Mouse (Mus musculus) hindbrain, embryonic 11.5 days (tissue): ENCODE measurements around the gene Cpa4. TPM values are rescaled to one million over a fixed set of nuclear protein-coding genes. Genes with fewer than 3 reads are reported as not detected.

Source experiments
- ATAC-seq: fragments of 200-750 bp; cut with Nextera tagmentation; 2 replicates; pipeline ENCODE4 v1.8.0; 2017; ENCODE audit warnings: mild to moderate bottlenecking, moderate TSS enrichment, moderate library complexity; ENCODE audit not compliant: low FRiP score
- DNase-seq: peaks from one replicate; pipeline ENCODE4 v3.0.0-alpha.2; 2015; ENCODE audit warnings: low spot score
- H3K27ac ChIP-seq: fragments of 300-500 bp; sonication (generic); 2 replicates; pipeline ENCODE4 v1.5.1; 2014; ENCODE audit warnings: mild to moderate bottlenecking, low read depth, low read length
- H3K27me3 ChIP-seq: fragments of 300-500 bp; sonication (generic); 2 replicates; pipeline ENCODE4 v1.6.1; 2014; ENCODE audit warnings: mild to moderate bottlenecking, low read length, moderate library complexity, mixed read lengths; ENCODE audit not compliant: control insufficient read depth, insufficient read depth
- H3K36me3 ChIP-seq: fragments of 300-500 bp; sonication (generic); 2 replicates; pipeline ENCODE4 v1.6.1; 2014; ENCODE audit warnings: mild to moderate bottlenecking, low read length, moderate library complexity, mixed read lengths; ENCODE audit not compliant: control insufficient read depth, insufficient read depth
- H3K4me1 ChIP-seq: fragments of 300-500 bp; sonication (generic); replicated peaks from 2 replicates; pipeline ENCODE4 v1.6.1; 2014; ENCODE audit warnings: low read length, mixed read lengths; ENCODE audit not compliant: control insufficient read depth, insufficient read depth
- H3K4me2 ChIP-seq: fragments of 300-500 bp; sonication (generic); replicated peaks from 2 replicates; pipeline ENCODE4 v1.6.1; 2014; ENCODE audit warnings: mild to moderate bottlenecking, low read depth, low read length
- H3K4me3 ChIP-seq: fragments of 300-500 bp; sonication (generic); 2 replicates; pipeline ENCODE4 v1.5.1; 2014; ENCODE audit warnings: low read depth, low read length
- H3K9ac ChIP-seq: fragments of 300-500 bp; sonication (generic); 2 replicates; pipeline ENCODE4 v1.6.1; 2014; ENCODE audit warnings: low read depth, low read length
- H3K9me3 ChIP-seq: fragments of 300-500 bp; sonication (generic); 2 replicates; pipeline ENCODE4 v1.6.1; 2016; ENCODE audit warnings: low read length; ENCODE audit not compliant: control insufficient read depth
- WGBS: fragments of 180-500 bp; shearing (Covaris S2); extraction: QIAGEN DNeasy Blood & Tissue Kit; methylation state at CpG from one replicate; pipeline ENCODE4 v1.1.7; 2014; 5-methylcytosine and 5-hydroxymethylcytosine counted together
- polyA plus RNA-seq: library from polyadenylated mRNA; unstranded; fragments of >200 nt; fragmentation: Nextera tagmentation; extraction: Ambion mirVana; gene quantifications from 2 replicates; pipeline ENCODE4 v1.2.1, GENCODE M21; 2014

The Cpa4 gene
- polyA plus RNA-seq, 1 experiment from 2014 or later: 3.9 TPM

DNA sequence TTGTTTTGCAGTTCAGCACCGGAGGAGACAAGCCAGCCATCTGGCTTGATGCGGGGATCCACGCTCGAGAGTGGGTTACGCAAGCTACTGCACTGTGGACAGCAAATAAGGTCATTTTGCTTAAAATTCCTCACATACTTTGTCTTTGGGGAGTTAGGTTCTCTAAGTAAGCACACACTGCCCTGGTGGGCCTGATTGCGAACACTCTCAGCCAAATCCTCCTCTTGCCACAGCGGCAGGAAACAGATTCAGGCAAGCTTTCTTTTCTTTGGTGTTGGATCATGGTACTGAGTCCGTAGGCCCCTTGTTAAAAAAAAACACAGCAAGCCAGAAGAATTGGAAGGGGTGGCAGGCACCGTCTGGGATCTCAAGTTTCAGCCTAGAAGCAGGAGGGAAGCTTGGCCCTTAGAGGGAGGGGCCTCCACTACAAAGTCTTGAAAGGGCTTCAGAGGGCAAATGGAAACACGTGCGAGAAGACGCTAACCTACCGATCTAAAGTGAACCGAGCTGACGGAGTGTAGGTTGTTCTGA lies 18.9 kb upstream of the Cpa4 start:
- Histone ChIP-seq H3K9ac (0 out of 2 replicates have a peak overlapping the region, but pooled peaks have one; percentile 34), H3K27me3 (no peaks in the 10 kb centered on the region), H3K9me3 (no peaks in the 10 kb centered on the region), H3K4me2 (peak overlapping the region; percentile 14; the same call in 1 of the 2 replicates), H3K36me3 (no peaks in the 10 kb centered on the region), H3K27ac (peak overlapping the region; percentile 91), H3K4me3 (no peak overlapping the region), H3K4me1 (peaks cover 7% of the 10 kb centered on the region)
- 8% methylated on average over 15 of the region's 15 CpGs for WGBS
- DNase-seq: peak; percentile 61
- no peak for ATAC-seq

DNA sequence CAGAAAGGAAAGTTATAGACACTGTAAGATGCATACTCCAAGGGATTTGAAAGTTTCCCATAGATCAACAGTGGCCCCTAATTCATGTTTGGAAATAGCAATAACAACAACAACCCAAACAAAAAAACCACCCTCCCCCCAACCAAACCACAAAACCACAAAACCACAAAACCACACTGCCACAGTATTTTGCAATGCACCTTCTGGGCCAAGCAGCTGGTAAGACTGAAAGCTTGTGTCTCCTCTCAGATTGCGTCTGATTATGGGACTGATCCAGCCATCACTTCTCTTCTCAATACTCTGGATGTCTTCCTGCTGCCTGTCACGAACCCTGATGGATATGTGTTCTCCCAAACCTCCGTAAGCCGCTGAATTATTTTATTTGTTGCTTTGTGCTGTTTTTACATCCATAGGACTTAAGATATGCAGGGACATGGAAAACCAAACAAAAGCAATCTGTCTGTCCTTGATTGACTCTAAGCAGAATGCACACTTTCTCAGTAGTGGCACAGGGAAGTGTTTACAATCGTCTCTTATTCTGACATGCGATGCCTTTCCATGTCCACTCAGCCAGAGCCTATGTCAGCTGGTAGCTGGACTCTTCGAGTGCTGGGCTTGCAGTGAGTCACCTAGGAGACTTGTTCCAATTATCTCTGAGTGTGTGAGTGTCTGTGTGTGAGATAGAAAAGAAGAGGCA lies 17.5 kb upstream of the Cpa4 start:
- H3K9ac ChIP-seq: no peak overlapping the region
- 54% methylated on average over 7 of the region's 7 CpGs for WGBS
- H3K4me1 ChIP-seq: peaks cover 7% of the 10 kb centered on the region
- peak overlapping the region; percentile 87 for H3K27ac ChIP-seq
- DNase-seq: peak; percentile 49
- no peak overlapping the region for H3K4me2 ChIP-seq
- H3K27me3 ChIP-seq: no peaks in the 10 kb centered on the region
- H3K4me3 ChIP-seq: no peak overlapping the region
- ATAC-seq: peak; percentile 49
- no peaks in the 10 kb centered on the region for H3K36me3 ChIP-seq
- H3K9me3 ChIP-seq: no peaks in the 10 kb centered on the region

DNA sequence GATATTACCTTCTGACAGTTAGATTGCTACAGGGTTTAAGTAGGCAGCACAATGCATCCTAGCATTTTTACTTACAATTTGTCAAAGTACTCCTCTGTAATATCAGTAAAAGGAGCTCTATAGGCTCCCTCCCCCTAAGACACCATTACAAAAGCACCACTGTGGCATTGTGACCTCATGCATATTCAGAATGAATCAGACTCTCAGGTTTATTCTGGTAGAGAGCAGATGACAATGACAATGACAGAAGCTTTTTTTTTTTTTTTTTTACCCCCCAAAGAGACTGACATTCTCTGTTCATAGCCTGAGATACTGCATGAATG lies 17.0 kb upstream of the Cpa4 start:
- DNase-seq (peak; percentile 46), ATAC-seq (peak; percentile 71)
- peak overlapping the region; percentile 87 for H3K27ac ChIP-seq
- no peaks in the 10 kb centered on the region for H3K27me3 ChIP-seq
- no peak overlapping the region for H3K4me2 ChIP-seq
- no peak overlapping the region for H3K4me3 ChIP-seq
- no peaks in the 10 kb centered on the region for H3K9me3 ChIP-seq
- no peak overlapping the region for H3K9ac ChIP-seq
- peaks cover 5% of the 10 kb centered on the region for H3K4me1 ChIP-seq
- H3K36me3 ChIP-seq: no peaks in the 10 kb centered on the region

DNA sequence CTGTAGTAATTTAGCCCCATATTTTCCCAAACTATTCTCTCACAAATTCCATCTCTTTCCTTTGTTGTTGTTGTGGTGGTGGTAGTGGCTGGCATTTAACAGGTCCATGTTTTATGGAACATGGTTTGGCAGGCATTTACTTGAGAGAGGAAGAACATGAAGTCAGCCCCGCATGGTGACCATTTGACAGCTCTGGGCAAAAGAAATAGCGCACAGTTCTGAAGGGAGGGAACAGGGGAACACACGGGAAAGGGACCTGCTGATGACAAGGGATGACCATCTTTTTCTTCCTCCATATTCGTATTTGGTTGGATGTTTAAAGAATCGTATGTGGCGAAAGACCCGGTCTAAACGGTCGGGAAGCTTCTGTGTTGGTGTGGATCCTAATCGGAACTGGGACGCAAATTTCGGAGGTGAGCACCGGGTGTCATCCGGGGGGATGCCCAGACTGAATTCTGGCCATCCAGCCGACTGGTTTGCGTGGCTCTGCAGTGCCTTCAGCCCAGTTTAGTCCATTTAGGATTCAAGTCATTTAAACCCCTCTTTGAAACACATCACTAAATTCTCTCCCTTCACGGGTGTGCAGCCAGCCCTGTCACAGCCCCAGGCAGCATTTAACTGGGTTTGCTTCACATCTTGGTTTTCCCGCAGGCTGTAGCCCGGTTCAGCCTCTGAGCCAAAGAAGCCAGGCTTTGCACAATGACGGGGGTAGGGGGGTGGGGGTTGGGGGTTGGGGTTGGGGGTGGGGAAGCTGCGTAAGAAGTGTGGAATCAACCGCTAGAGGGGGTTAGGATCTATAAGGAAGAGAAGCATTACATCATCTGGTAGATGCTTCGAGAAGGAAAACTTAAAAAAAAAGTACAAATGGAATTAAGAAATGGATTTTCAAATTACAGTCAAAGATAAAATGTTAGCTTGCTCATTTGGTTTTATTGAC lies 16.3 kb upstream of the Cpa4 start:
- H3K4me1 ChIP-seq: peaks cover 5% of the 10 kb centered on the region; the same call in 1 of the 2 replicates
- H3K36me3 ChIP-seq: no peaks in the 10 kb centered on the region
- H3K9me3 ChIP-seq: no peaks in the 10 kb centered on the region
- 0 out of 2 replicates have a peak overlapping the region, but pooled peaks have one; percentile 12 for H3K4me3 ChIP-seq
- H3K9ac ChIP-seq: peak overlapping the region; percentile 52
- 16% methylated on average over 23 of the region's 23 CpGs for WGBS
- DNase-seq (peak; percentile 79), ATAC-seq (peak; percentile 61; the same call in 1 of the 2 replicates)
- H3K27me3 ChIP-seq: no peaks in the 10 kb centered on the region
- peak overlapping the region; percentile 87 for H3K27ac ChIP-seq
- H3K4me2 ChIP-seq: peak overlapping the region; percentile 34

DNA sequence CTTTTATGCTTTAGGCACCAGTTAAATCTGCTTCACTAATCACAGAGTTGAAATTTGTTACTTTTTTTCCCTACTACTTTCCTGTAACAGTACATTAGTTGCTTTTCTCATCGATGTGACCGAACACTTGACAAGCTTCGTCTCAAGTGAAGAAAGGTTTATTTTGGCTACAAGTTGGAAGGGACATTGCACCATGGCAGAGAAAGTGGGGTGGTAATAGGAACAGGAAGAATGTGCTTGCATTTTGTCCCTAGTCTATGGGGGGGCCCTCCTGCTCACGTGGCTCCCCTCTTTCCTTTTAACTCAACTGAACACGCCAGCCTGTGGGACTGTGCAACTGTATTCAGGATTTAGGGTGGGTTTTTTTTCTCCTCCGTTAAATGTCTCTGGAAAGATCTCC lies 15.5 kb upstream of the Cpa4 start:
- peak overlapping the region; percentile 25; the same call in 1 of the 2 replicates for H3K27ac ChIP-seq
- no peak overlapping the region for H3K4me3 ChIP-seq
- H3K9ac ChIP-seq: no peak overlapping the region
- H3K4me1 ChIP-seq: peaks cover 5% of the 10 kb centered on the region; the same call in 1 of the 2 replicates
- no peak overlapping the region for H3K4me2 ChIP-seq
- no peaks in the 10 kb centered on the region for H3K27me3 ChIP-seq
- ATAC-seq (no peak), DNase-seq (no peak)
- H3K9me3 ChIP-seq: no peaks in the 10 kb centered on the region
- 54% methylated on average over 6 of the region's 6 CpGs for WGBS
- H3K36me3 ChIP-seq: no peaks in the 10 kb centered on the region

DNA sequence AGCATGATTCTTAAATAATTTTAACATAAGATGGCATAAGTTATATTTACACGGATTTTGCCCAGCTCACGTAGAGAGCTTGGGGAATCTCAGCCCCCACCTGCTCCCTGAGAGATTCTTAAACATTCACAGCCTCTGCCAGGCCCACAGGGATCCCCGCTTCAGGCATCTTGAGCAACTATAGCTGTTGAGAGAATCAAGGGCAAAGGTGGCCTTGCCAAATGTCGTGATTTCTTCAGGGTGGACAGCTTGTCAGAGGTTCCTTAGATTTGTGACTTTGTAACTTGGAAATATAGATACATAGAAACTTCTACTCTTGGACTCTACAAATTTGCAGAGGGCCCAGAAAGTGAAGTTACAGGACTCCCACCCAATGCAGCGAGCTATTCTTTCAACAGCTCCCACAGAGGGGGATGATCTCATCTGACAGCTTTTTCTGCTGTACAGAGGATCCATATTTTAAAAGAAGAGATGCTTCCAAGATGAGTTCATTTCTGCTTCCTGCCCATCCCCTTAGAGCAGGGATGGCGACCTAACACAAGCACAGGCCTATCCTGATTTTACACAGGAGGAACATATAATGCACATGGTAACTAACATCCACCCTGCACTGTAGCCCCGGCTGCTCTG lies 14.7 kb upstream of the Cpa4 start:
- WGBS: 75% methylated on average over 7 of the region's 7 CpGs
- Histone ChIP-seq H3K4me2 (no peak overlapping the region), H3K4me1 (peaks cover 5% of the 10 kb centered on the region; the same call in 1 of the 2 replicates), H3K27me3 (no peaks in the 10 kb centered on the region), H3K4me3 (no peak overlapping the region), H3K27ac (no peak overlapping the region), H3K9ac (no peak overlapping the region), H3K9me3 (no peaks in the 10 kb centered on the region), H3K36me3 (no peaks in the 10 kb centered on the region)
- DNase-seq (no peak), ATAC-seq (no peak)

DNA sequence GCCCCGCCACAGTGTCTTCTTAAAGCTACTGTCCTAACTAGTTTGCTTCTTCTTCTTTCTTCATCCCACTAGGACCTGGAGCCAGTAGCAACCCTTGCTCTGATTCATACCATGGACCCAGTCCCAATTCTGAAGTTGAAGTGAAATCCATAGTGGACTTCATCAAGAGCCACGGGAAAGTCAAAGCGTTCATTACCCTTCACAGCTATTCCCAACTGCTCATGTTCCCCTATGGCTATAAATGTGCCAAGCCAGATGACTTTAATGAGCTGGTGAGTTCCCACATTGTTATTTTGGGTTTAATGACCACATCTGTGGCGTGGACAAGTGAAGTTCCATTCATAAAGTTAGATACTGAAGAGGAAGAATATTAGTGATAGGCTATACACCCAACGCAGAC lies 14.1 kb upstream of the Cpa4 start:
- Histone ChIP-seq H3K4me1 (peaks cover 3% of the 10 kb centered on the region; the same call in 1 of the 2 replicates), H3K27ac (no peak overlapping the region)
- DNase-seq: no peak

DNA sequence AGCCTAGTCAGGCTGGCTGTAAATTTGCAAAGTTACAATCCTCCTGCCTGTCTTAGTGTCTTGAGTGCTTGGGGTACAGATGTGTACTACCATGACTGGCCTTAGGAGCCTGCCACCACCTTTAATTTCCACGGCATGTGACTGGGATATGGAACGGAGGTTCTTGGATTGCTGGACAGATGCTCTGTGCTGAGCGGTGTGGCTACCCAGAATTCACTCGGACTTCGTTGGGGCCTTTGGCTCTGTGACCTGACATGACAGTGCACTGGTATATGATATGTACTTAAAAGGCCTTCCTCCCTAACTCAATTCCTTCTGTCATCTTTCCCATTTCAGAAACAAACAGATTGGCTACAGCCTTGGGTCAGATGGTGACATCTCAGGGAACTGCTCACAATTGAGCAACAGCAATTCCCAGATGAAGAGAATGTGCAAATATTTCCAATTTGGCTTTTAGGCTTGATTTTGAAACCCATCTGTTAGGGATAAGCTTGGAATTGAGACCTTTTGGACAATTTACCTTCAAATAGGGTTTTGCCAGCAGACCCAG lies 13.5 kb upstream of the Cpa4 start:
- H3K36me3 ChIP-seq: no peaks in the 10 kb centered on the region
- H3K27me3 ChIP-seq: no peaks in the 10 kb centered on the region
- peaks cover 2% of the 10 kb centered on the region; the same call in 1 of the 2 replicates for H3K4me1 ChIP-seq
- ATAC-seq (no peak), DNase-seq (no peak)
- H3K4me2 ChIP-seq: no peak overlapping the region
- no peak overlapping the region for H3K9ac ChIP-seq
- H3K4me3 ChIP-seq: no peak overlapping the region
- no peaks in the 10 kb centered on the region for H3K9me3 ChIP-seq
- H3K27ac ChIP-seq: no peak overlapping the region
- 89% methylated on average over 5 of the region's 5 CpGs for WGBS

More for the DNA sequence above, 14.1 kb upstream of the Cpa4 start:
- H3K9ac ChIP-seq: no peak overlapping the region
- no peak for ATAC-seq
- H3K4me3 ChIP-seq: no peak overlapping the region
- 89% methylated on average over 5 of the region's 5 CpGs for WGBS
- H3K4me2 ChIP-seq: no peak overlapping the region
- no peaks in the 10 kb centered on the region for H3K36me3 ChIP-seq
- H3K27me3 ChIP-seq: no peaks in the 10 kb centered on the region
- H3K9me3 ChIP-seq: no peaks in the 10 kb centered on the region
